Mouse (Mus musculus) adrenal gland, postnatal 10 days (tissue): ENCODE measurements around the gene Lag3. TPM values are rescaled to one million over a fixed set of nuclear protein-coding genes. Genes with fewer than 3 reads are reported as not detected.
A peak's percentile ranks its signal among the peaks of the same experiment; 100 is the strongest.

ENCODE experiments used
- DNase-seq: peaks from one replicate; pipeline ENCODE4 v3.0.0; 2021; ENCODE audit warnings: mixed read lengths
- total RNA-seq, 2 experiments: library from RNA; stranded (reverse); gene quantifications; 2 replicates each; pipeline ENCODE4 v1.2.3; 2021

The Lag3 gene
- total RNA-seq, 2 experiments from 2014 or later = 1.4 to 1.8 TPM

- DNase-seq = peak; percentile 94
These were observed 8.3 kb upstream of the Lag3 start, which contains the start of gene Ptms for GRCm38 (mm10) chr6:124919695-124920317. Gene Ptms, minus strand, starts transcription at chr6:124920103.

- DNase-seq = no peak
These were observed 7.6 kb upstream of the Lag3 start for GRCm38 (mm10) chr6:124918890-124919627.

- no peak for DNase-seq
These were observed 6.8 kb upstream of the Lag3 start for GRCm38 (mm10) chr6:124918331-124918690.

GRCm38 (mm10) chr6:124917518-124918330, 6.2 kb upstream of the Lag3 start:
- peak; percentile 98 for DNase-seq

- DNase-seq = peak; percentile 97
These were observed 5.4 kb upstream of the Lag3 start for GRCm38 (mm10) chr6:124916695-124917517.

- peak; percentile 55 for DNase-seq
These were observed 4.6 kb upstream of the Lag3 start for GRCm38 (mm10) chr6:124915942-124916694.

GRCm38 (mm10) chr6:124915160-124915941, 3.8 kb upstream of the Lag3 start:
- DNase-seq = peak; percentile 46

- no peak for DNase-seq
These were observed 3.0 kb upstream of the Lag3 start for GRCm38 (mm10) chr6:124914511-124914910.

- no peak for DNase-seq
These were observed 2.3 kb upstream of the Lag3 start for GRCm38 (mm10) chr6:124913721-124914285.

GRCm38 (mm10) chr6:124913214-124913613, 1.7 kb upstream of the Lag3 start:
- no peak for DNase-seq

GRCm38 (mm10) chr6:124910032-124910431, 1.5 kb downstream of the Lag3 start:
- DNase-seq = no peak

- no peak for DNase-seq
These were observed 3.7 kb downstream of the Lag3 start for GRCm38 (mm10) chr6:124907767-124908166.

GRCm38 (mm10) chr6:124904991-124905860, 6.3 kb downstream of the Lag3 start:
- peak; percentile 34 for DNase-seq

- peak; percentile 73 for DNase-seq
These were observed 7.1 kb downstream of the Lag3 start for GRCm38 (mm10) chr6:124904161-124904981.

- DNase-seq = peak; percentile 98
These were observed 7.8 kb downstream of the Lag3 start for GRCm38 (mm10) chr6:124903580-124904151.

- DNase-seq = no peak
These were observed 9.7 kb downstream of the Lag3 start for GRCm38 (mm10) chr6:124901851-124902250.

GRCm38 (mm10) chr6:124900801-124901480, 10.6 kb downstream of the Lag3 start:
- DNase-seq = no peak
